Mouse (Mus musculus): ENCODE measurements around the gene Mst1r. TPM values are rescaled to one million over a fixed set of nuclear protein-coding genes. Genes with fewer than 3 reads are reported as not detected.
A peak's percentile ranks its signal among the peaks of the same experiment; 100 is the strongest.

Gene Mst1r
- total RNA-seq, 4 experiments from 2014 or later = 0.43 to 1.4 (median 0.82) TPM

- no peak for DNase-seq (ENCODE audit: low spot score in 2 of 2)
These were observed 8.2 kb downstream of the Mst1r start for GRCm38 (mm10) chr9:107914764-107915420.

GRCm38 (mm10) chr9:107917895-107918608 is 11.4 kb downstream of the Mst1r start:
- DNase-seq (ENCODE audit: low spot score in 2 of 2) = no peak

- no peak for DNase-seq (ENCODE audit: low spot score in 2 of 2)
These were observed 12.2 kb downstream of the Mst1r start for GRCm38 (mm10) chr9:107918884-107919283.

- no peak for DNase-seq (ENCODE audit: low spot score in 2 of 2)
These were observed 12.8 kb downstream of the Mst1r start for GRCm38 (mm10) chr9:107919441-107919840.

GRCm38 (mm10) chr9:107923021-107923420 is 16.3 kb downstream of the Mst1r start:
- peak in 1 of 2 experiments; percentile 23 for DNase-seq (ENCODE audit: low spot score in 2 of 2)

GRCm38 (mm10) chr9:107923956-107924355 is 17.3 kb downstream of the Mst1r start:
- peak; percentile 34 to 59 for DNase-seq (ENCODE audit: low spot score in 2 of 2)

- no peak for DNase-seq (ENCODE audit: low spot score in 2 of 2)
These were observed 18.6 kb downstream of the Mst1r start for GRCm38 (mm10) chr9:107925251-107925650.

- DNase-seq (ENCODE audit: low spot score in 2 of 2) = no peak
These were observed 20.3 kb downstream of the Mst1r start for GRCm38 (mm10) chr9:107926920-107927420.

GRCm38 (mm10) chr9:107927749-107928148 is 21.1 kb downstream of the Mst1r start:
- no peak for DNase-seq (ENCODE audit: low spot score in 2 of 2)

GRCm38 (mm10) chr9:107928169-107928568 is 21.5 kb downstream of the Mst1r start, which contains the start of gene Actl11:
Gene Actl11, plus strand, starts transcription at chr9:107928469.
- no peak for DNase-seq (ENCODE audit: low spot score in 2 of 2)

GRCm38 (mm10) chr9:107932221-107932620 is 25.5 kb downstream of the Mst1r start:
- DNase-seq (ENCODE audit: low spot score in 2 of 2) = no peak

- no peak for DNase-seq (ENCODE audit: low spot score in 2 of 2)
These were observed 27.5 kb downstream of the Mst1r start for GRCm38 (mm10) chr9:107934146-107934545.

- no peak for DNase-seq (ENCODE audit: low spot score in 2 of 2)
These were observed 28.7 kb downstream of the Mst1r start, which contains the start of gene Camkv for GRCm38 (mm10) chr9:107935374-107935773. Gene Camkv, plus strand, starts transcription at chr9:107935674.

GRCm38 (mm10) chr9:107935790-107936214 is 29.1 kb downstream of the Mst1r start:
- DNase-seq (ENCODE audit: low spot score in 2 of 2) = no peak

GRCm38 (mm10) chr9:107936215-107936822 is 29.6 kb downstream of the Mst1r start:
- DNase-seq (ENCODE audit: low spot score in 2 of 2) = no peak

GRCm38 (mm10) chr9:107936831-107937230 is 30.2 kb downstream of the Mst1r start:
- no peak for DNase-seq (ENCODE audit: low spot score in 2 of 2)

GRCm38 (mm10) chr9:107947241-107948194 is 40.8 kb downstream of the Mst1r start:
- peak; percentile 21 to 48 for DNase-seq (ENCODE audit: low spot score in 2 of 2)

- no peak for DNase-seq (ENCODE audit: low spot score in 2 of 2)
These were observed 42.7 kb downstream of the Mst1r start for GRCm38 (mm10) chr9:107949184-107949921.

GRCm38 (mm10) chr9:107949922-107950235 is 43.2 kb downstream of the Mst1r start, which contains the start of gene Traip:
Gene Traip, plus strand, starts transcription at chr9:107950136.
- DNase-seq (ENCODE audit: low spot score in 2 of 2) = no peak

Data from gastrocnemius, adult 8-10 months (tissue).